Mouse (Mus musculus) CH12.LX (cell line): ENCODE results near the gene Slamf6. TPM values are rescaled to one million over a fixed set of nuclear protein-coding genes. Genes with fewer than 3 reads are reported as not detected.

Experiments used
- DNase-seq: peaks from one replicate; pipeline ENCODE4 v3.0.0-alpha.2; 2013; ENCODE audit errors: extremely low read depth
- H3K27ac ChIP-seq: 2 replicates; pipeline ENCODE4 v1.5.1; 2012; ENCODE audit warnings: low read depth, mild to moderate bottlenecking, control low read depth, moderate library complexity; ENCODE audit not compliant: insufficient read depth
- H3K27me3 ChIP-seq: replicated peaks from 2 replicates; pipeline ENCODE3; 2012; ENCODE audit warnings: inconsistent platforms
- H3K36me3 ChIP-seq, 2 experiments: replicated peaks in 1 of 2; 2 replicates each; pipeline versions ENCODE3 to v1.6.1; 2012; ENCODE audit warnings: inconsistent platforms in 1 of 2, low read length in 1 of 2, mild to moderate bottlenecking in 1 of 2, mixed read lengths in 1 of 2, moderate library complexity in 1 of 2; ENCODE audit not compliant: control insufficient read depth in 1 of 2, insufficient read depth in 1 of 2
- H3K4me1 ChIP-seq, 2 experiments: 2 replicates each; pipeline ENCODE4 v1.6.1; 2012; ENCODE audit warnings: inconsistent platforms in 1 of 2, moderate library complexity in 1 of 2; ENCODE audit not compliant: insufficient read depth in 2 of 2, control insufficient read depth in 1 of 2
- H3K4me2 ChIP-seq: 2 replicates; pipeline ENCODE4 v1.6.1; 2012; ENCODE audit warnings: low read depth, mild to moderate bottlenecking, control low read depth; ENCODE audit not compliant: poor library complexity, insufficient read depth, severe bottlenecking
- H3K4me3 ChIP-seq, 3 experiments: fragments of 150-350 bp in 1 of 3; sonication (generic) in 1 of 3; replicated peaks in 1 of 3; 2 replicates each; pipeline versions ENCODE3 to v1.5.1; 2011 to 2012; ENCODE audit warnings: low read depth in 2 of 3, low read length in 2 of 3, mild to moderate bottlenecking in 2 of 3, moderate library complexity in 2 of 3, control low read depth in 1 of 3, improper control_type of control experiment in 1 of 3, inconsistent platforms in 1 of 3, mixed read lengths in 1 of 3; ENCODE audit not compliant: poor library complexity in 1 of 3
- H3K79me2 ChIP-seq: replicated peaks from 2 replicates; pipeline ENCODE4 v1.6.1; 2012; ENCODE audit warnings: mild to moderate bottlenecking, moderate library complexity; ENCODE audit not compliant: control insufficient read depth, poor library complexity, insufficient read depth, severe bottlenecking; ENCODE audit errors: extremely low read depth
- H3K9ac ChIP-seq: 2 replicates; pipeline ENCODE4 v1.6.1; 2012; ENCODE audit warnings: low read depth, mild to moderate bottlenecking, control low read depth, moderate library complexity; ENCODE audit not compliant: insufficient read depth
- H3K9me3 ChIP-seq: replicated peaks from 2 replicates; pipeline ENCODE3; 2012; ENCODE audit warnings: low read length, inconsistent platforms, mixed read lengths
- BHLHE40 ChIP-seq: IDR thresholded peaks from 2 replicates; pipeline ENCODE4 v1.6.1; 2011; ENCODE audit warnings: mild to moderate bottlenecking, low read depth, low read length, improper control_type of control experiment
- CHD2 ChIP-seq: IDR thresholded peaks from 2 replicates; pipeline ENCODE4 v1.6.1; 2011; ENCODE audit warnings: low read length, improper control_type of control experiment
- CTCF ChIP-seq, 2 experiments: IDR thresholded peaks in 1 of 2; conservative IDR thresholded peaks in 1 of 2; 2 replicates each; pipeline ENCODE4 v1.5.1; 2011 to 2012; ENCODE audit warnings: low read depth in 2 of 2, low read length in 2 of 2, improper control_type of control experiment in 1 of 2, inconsistent platforms in 1 of 2, mild to moderate bottlenecking in 1 of 2, moderate library complexity in 1 of 2
- E2F4 ChIP-seq: IDR thresholded peaks from 2 replicates; pipeline ENCODE4 v1.6.1; 2011; ENCODE audit warnings: low read depth, low read length, improper control_type of control experiment; ENCODE audit not compliant: insufficient replicate concordance
- ELF1 ChIP-seq: IDR thresholded peaks from 2 replicates; pipeline ENCODE4 v1.6.1; 2014; ENCODE audit warnings: low read depth, mild to moderate bottlenecking, inconsistent platforms, low read length, improper control_type of control experiment
- GABPA ChIP-seq: IDR thresholded peaks from 2 replicates; pipeline ENCODE4 v1.6.1; 2012; ENCODE audit warnings: low read depth, low read length, improper control_type of control experiment, inconsistent platforms; ENCODE audit not compliant: insufficient replicate concordance
- IRF4 ChIP-seq: IDR thresholded peaks from 2 replicates; pipeline ENCODE4 v1.6.1; 2014; ENCODE audit warnings: low read depth, mild to moderate bottlenecking, inconsistent platforms, low read length, improper control_type of control experiment
- JUND ChIP-seq: conservative IDR thresholded peaks from 2 replicates; pipeline ENCODE4 v1.6.1; 2011; ENCODE audit warnings: low read depth, low read length, improper control_type of control experiment
- KAT2A ChIP-seq: IDR thresholded peaks from 2 replicates; pipeline ENCODE4 v1.6.1; 2012; ENCODE audit warnings: low read length, improper control_type of control experiment, inconsistent platforms; ENCODE audit not compliant: insufficient replicate concordance
- MAX ChIP-seq: IDR thresholded peaks from 2 replicates; pipeline ENCODE4 v1.6.1; 2011; ENCODE audit warnings: low read length, improper control_type of control experiment
- MEF2A ChIP-seq: IDR thresholded peaks from 2 replicates; pipeline ENCODE4 v1.6.1; 2014; ENCODE audit warnings: low read depth, mild to moderate bottlenecking, inconsistent platforms, low read length, improper control_type of control experiment, borderline replicate concordance
- MXI1 ChIP-seq: IDR thresholded peaks from 2 replicates; pipeline ENCODE4 v1.6.1; 2011; ENCODE audit warnings: mild to moderate bottlenecking, low read depth, low read length, improper control_type of control experiment
- MYC ChIP-seq: IDR thresholded peaks from 2 replicates; pipeline ENCODE4 v1.6.1; 2011; ENCODE audit warnings: low read depth, mild to moderate bottlenecking, improper control_type of control experiment, low read length
- PAX5 ChIP-seq: IDR thresholded peaks from 2 replicates; pipeline ENCODE4 v1.6.1; 2012; ENCODE audit warnings: low read length, inconsistent platforms, mixed read lengths
- POLR2A ChIP-seq: IDR thresholded peaks from 2 replicates; pipeline ENCODE4 v1.6.1; 2011; ENCODE audit warnings: low read depth, mild to moderate bottlenecking, improper control_type of control experiment, low read length
- RAD21 ChIP-seq: IDR thresholded peaks from 2 replicates; pipeline ENCODE4 v1.6.1; 2011; ENCODE audit warnings: low read depth, mild to moderate bottlenecking, low read length, improper control_type of control experiment, moderate library complexity
- SIN3A ChIP-seq: IDR thresholded peaks from 2 replicates; pipeline ENCODE4 v1.6.1; 2012; ENCODE audit warnings: low read length, improper control_type of control experiment, inconsistent platforms
- SMC3 ChIP-seq: IDR thresholded peaks from 2 replicates; pipeline ENCODE4 v1.6.1; 2011; ENCODE audit warnings: low read depth, low read length, improper control_type of control experiment
- TCF12 ChIP-seq: IDR thresholded peaks from 2 replicates; pipeline ENCODE4 v1.6.1; 2014; ENCODE audit warnings: low read depth, mild to moderate bottlenecking, inconsistent platforms, low read length, improper control_type of control experiment
- UBTF ChIP-seq: IDR thresholded peaks from 2 replicates; pipeline ENCODE4 v1.6.1; 2012; ENCODE audit warnings: low read depth, mild to moderate bottlenecking, inconsistent platforms, low read length, improper control_type of control experiment, moderate library complexity
- USF1 ChIP-seq: IDR thresholded peaks from 2 replicates; pipeline ENCODE4 v1.6.1; 2014; ENCODE audit warnings: low read depth, mild to moderate bottlenecking, inconsistent platforms, low read length, improper control_type of control experiment
- USF2 ChIP-seq: conservative IDR thresholded peaks from 2 replicates; pipeline ENCODE4 v1.6.1; 2011; ENCODE audit warnings: low read depth, low read length, improper control_type of control experiment
- ZC3H11A ChIP-seq: IDR thresholded peaks from 2 replicates; pipeline ENCODE4 v1.6.1; 2012; ENCODE audit warnings: low read depth, mild to moderate bottlenecking, inconsistent platforms, low read length, improper control_type of control experiment
- dilution Hi-C: fragments of 300-500 bp; cut with MboI; formaldehyde crosslinking; loops from 2 replicates; pipeline ENCODE4 v1.14.3; 2020; ENCODE audit warnings: low sequenced_read_pairs; ENCODE audit not compliant: extremely low pct_unique_long_range_greater_than_20kb, extremely low pct_ligation_motif_present
- in situ Hi-C: fragments of 300-500 bp; cut with MboI; formaldehyde crosslinking; loops from 3 replicates; pipeline ENCODE4 v1.14.3; 2019; ENCODE audit warnings: low sequenced_read_pairs, low pct_ligation_motif_present, low pct_unique_long_range_greater_than_20kb, mixed read lengths
- polyA plus RNA-seq: library from polyadenylated mRNA; unstranded; fragments of >175 nt; gene quantifications from 2 replicates; pipeline ENCODE4 v1.2.1, GENCODE M21; 2012; ENCODE audit warnings: low read depth; ENCODE audit not compliant: insufficient read length
- total RNA-seq, 2 experiments: library from RNA; depleted of rRNA; stranded (reverse); fragments of 300-350 nt in 1 of 2; fragments of >200 nt in 1 of 2; gene quantifications; 2 replicates each; pipeline ENCODE4 v1.2.3; 2012 to 2014

Gene Slamf6
- total and polyA plus RNA-seq, 3 experiments, result 50.9 to 180 (median 127) TPM

- in situ Hi-C loops, result no loop called here
- H3K27ac ChIP-seq, result no peak overlapping the region
- no peaks in the 10 kb centered on the region for H3K36me3 ChIP-seq
- no peak overlapping the region for H3K4me2 ChIP-seq
- H3K9me3 ChIP-seq, result peaks cover 2% of the 10 kb centered on the region
- H3K79me2 ChIP-seq, result no peaks in the 10 kb centered on the region
- dilution Hi-C loops, result no loop called here
- H3K9ac ChIP-seq, result no peak overlapping the region
- TF ChIP-seq JUND (no peak), BHLHE40 (no peak), MYC (no peak), GABPA (no peak), PAX5 (no peak), SMC3 (no peak), USF2 (no peak), ELF1 (no peak), KAT2A (no peak), RAD21 (no peak), SIN3A (no peak), USF1 (no peak), CHD2 (no peak), MXI1 (no peak), UBTF (no peak), POLR2A (no peak), E2F4 (no peak)
- DNase-seq, result no peak
- peaks cover 9 to 54% of the 10 kb centered on the region in 2 experiments; a peak in 3 of 4 replicates for H3K4me1 ChIP-seq
- H3K27me3 ChIP-seq, result no peaks in the 10 kb centered on the region
- H3K4me3 ChIP-seq, result no peak overlapping the region
Observed at GRCm38 (mm10) chr1:171977891-171978290, 60.6 kb downstream of the Slamf6 start.

DNA sequence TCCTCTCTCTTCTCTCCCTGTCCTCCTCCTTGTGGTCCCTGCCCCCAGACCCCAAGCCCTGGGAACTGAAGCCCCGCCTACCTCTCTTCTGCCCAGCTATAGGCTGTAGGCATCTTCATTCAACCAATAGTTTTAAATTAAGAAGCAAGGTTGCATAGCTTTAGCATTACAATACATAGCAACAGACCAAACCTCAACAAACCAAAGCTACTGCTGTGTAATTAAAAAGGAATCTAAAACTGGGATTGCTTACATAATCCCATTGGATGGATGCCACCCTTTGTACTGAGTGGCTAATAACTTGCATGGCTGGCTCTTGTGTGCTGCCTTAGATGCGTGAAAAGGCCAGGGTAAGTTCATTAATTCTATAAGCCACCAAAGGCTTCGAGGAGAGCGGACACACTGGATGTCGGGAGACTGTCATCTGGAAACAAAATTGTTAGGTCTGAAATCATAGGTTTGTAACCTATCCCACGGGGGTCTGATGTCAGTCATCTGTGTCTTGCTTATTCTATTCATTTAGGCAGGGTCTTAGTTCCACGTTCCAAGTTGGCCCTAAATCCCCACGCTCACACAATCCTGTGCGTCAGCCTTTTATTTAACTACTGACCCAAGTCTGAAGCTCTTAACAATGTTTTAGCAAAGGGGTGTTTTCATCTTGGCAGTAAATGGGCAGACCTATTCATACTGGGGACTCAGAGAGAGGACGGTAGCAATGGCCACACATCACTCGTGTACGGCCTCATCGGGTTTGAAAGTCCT lies 62.8 kb downstream of the Slamf6 start:
- H3K27me3 ChIP-seq, result no peaks in the 10 kb centered on the region
- dilution Hi-C loops, result no loop called here
- no peak overlapping the region for H3K9ac ChIP-seq
- no peaks in the 10 kb centered on the region for H3K79me2 ChIP-seq
- no peaks in the 10 kb centered on the region for H3K9me3 ChIP-seq
- in situ Hi-C loops, result no loop called here
- peaks cover 20 to 67% of the 10 kb centered on the region in 2 experiments for H3K4me1 ChIP-seq
- no peak overlapping the region for H3K27ac ChIP-seq
- H3K4me3 ChIP-seq, result no peak overlapping the region
- DNase-seq, result no peak
- H3K36me3 ChIP-seq, result no peaks in the 10 kb centered on the region
- H3K4me2 ChIP-seq, result no peak overlapping the region
- no peak for TF ChIP-seq MEF2A
- TF ChIP-seq USF1, result no peak
- no peak for TF ChIP-seq ZC3H11A
- no peak for TF ChIP-seq TCF12
- no peak for TF ChIP-seq BHLHE40
- no peak for TF ChIP-seq E2F4
- no peak for TF ChIP-seq JUND
- TF ChIP-seq ELF1, result no peak
- no peak for TF ChIP-seq POLR2A
- TF ChIP-seq IRF4, result no peak
- TF ChIP-seq CTCF (conservative IDR thresholded peaks at IDR 0.05 in 1 of 2, IDR thresholded peaks at IDR 0.05 in 1 of 2; ENCODE audit: low read depth in 2 of 2, low read length in 2 of 2), result no peak
- TF ChIP-seq MAX, result no peak
- TF ChIP-seq SMC3, result no peak
